Mouse (Mus musculus): ENCODE measurements at regions not wholly inside any gene's neighbourhood (a gene's known extent, or its start where the extent isn't known, plus 50 kb on each side); places are given as distances from the start of the nearest gene placed in this dataset.
A peak's percentile ranks its signal among the peaks of the same experiment; 100 is the strongest.

DNA sequence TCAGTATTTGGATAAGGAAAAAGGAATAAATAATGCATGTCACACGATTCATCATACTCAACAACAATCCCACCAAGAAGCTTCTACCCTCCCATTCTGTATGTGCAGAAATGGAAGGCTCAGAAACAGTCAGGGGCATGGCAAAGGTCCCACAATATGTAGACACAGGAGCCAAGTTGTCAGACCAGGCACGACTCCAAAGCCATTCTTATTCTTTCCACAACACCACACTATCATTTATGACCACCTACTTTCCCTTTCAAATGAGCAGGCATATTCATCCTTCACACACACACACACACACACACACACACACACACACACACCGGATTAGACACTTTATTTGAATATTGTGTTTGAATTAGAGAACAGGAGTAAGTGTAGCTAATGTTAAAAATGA is 232.0 kb downstream of the Rab28 start:
- DNase-seq (ENCODE audit: low read depth), result no peak

DNA sequence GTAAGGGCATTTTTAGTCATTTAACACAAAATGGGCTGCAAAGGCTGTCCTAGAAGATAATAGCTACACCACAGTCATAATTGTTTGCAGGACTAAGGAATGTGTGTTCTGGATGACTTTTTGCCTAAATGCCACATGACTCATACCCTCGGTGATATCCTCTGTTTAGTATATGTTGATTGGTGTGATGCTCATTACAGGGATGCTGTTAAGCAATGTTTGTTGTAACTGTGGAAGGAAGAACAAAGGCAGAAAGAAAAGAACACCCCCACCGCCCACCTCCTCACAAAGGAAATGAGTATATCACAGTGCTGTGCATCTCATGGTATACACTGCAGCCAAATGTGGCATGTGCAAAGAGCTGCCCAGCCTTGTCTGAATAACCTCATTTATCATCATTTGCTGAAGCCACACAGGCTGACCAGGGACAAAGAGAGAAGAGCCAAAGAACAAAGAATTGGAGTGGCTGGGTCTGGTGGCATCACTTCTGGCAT is 262.4 kb downstream of the Rab28 start:
- DNase-seq (ENCODE audit: low read depth), result no peak

GRCm38 (mm10) chr5:41441081-41441480 is 266.9 kb downstream of the Rab28 start:
- DNase-seq (ENCODE audit: low read depth), result no peak

GRCm38 (mm10) chr5:41419121-41419874 is 288.7 kb downstream of the Rab28 start:
- no peak for DNase-seq (ENCODE audit: low read depth)

GRCm38 (mm10) chr5:41409070-41409668 is 298.8 kb downstream of the Rab28 start:
- no peak for DNase-seq (ENCODE audit: low read depth)

GRCm38 (mm10) chr5:41392802-41393234 is 315.1 kb downstream of the Rab28 start:
- no peak for DNase-seq (ENCODE audit: low read depth)

DNA sequence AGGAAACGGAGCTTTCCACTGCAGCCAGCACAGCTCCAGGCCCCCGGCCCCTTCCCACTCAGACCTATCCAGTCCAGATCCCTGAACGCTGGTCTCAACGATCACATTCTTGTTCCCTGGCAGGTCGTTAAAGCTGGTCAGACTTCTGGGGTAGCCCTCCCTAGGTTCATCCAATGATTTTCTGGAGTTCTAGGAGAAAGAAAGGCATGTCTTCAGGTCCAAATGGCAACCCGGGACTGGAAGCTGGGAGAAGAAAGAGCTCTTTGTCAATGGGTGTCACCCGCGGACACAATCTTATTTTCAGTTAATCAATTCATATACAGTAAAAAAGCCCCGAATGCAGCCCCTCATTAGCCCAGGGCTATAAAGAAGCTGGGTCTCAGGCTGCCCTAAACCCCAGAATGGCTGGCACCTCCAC is 315.8 kb downstream of the Rab28 start:
- no peak for DNase-seq (ENCODE audit: low read depth)

- no peak for DNase-seq (ENCODE audit: low read depth)
Measured at GRCm38 (mm10) chr5:41373409-41373808, 334.5 kb downstream of the Rab28 start.

- DNase-seq (ENCODE audit: low read depth), result no peak
Measured at GRCm38 (mm10) chr5:41371461-41371860, 336.5 kb downstream of the Rab28 start.

- no peak for DNase-seq (ENCODE audit: low read depth)
Measured at GRCm38 (mm10) chr5:41370356-41370755, 337.6 kb downstream of the Rab28 start.

- DNase-seq (ENCODE audit: low read depth), result no peak
Measured at GRCm38 (mm10) chr5:41369907-41370306, 338.1 kb downstream of the Rab28 start.

DNA sequence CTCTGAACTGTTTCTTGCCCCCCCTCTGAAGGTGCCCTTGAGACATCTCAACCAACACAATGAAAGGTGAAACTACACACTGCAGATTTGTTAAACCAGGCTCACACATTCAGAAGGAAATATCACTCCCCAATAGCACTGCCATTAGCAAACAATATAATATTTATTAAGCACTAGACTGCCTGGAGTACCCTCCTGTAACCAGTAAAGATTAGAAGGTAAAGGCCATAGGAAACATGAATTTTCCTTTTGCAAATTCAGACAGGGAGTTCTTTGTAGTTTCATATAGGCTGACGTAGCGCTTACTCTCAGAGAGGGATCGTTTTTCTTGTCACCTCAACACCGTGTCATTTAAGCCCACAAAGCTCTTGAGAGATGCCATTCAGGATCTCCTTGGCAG is 342.1 kb downstream of the Rab28 start:
- DNase-seq (ENCODE audit: low read depth), result no peak

- DNase-seq (ENCODE audit: low read depth), result no peak
Measured at GRCm38 (mm10) chr5:41348410-41348821, 359.5 kb downstream of the Rab28 start.

DNA sequence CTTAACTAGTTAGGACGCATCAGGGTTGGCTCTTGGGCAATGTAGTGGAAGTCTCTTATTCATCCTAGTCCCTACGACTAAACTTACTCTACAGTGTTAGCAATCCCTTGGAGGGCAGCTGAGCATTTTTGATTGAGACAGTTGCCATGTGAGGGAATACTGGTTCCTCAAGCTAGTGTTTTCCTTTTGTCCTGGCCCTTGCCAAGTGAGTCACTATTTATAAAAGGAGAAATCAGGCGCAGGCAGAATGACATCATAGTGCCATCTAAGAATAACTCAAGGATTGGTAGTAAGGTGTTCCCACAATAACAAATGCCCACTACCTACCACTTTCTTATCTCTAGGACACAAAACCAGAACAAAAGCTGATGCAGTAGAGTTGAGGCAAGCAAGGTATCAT is 360.5 kb downstream of the Rab28 start:
- DNase-seq (ENCODE audit: low read depth), result no peak

DNA sequence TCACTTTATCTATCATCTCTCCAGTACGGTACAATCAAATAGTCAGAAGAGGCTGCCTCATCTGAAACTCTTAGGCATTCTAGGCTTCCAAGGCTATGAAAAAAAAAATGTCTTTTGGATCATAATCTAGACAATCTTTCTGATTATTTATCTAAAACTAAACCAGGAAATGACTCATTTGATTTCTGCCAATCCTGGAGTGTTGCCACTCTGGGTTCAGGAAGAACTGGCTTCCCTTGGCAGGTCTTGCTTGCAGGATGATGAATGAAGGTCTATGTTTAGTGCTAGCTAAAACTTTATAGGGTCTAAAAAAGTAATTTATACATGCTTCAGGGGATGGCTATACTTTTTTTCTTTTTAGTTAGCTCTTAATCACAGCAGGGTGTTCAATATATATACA is 367.4 kb downstream of the Rab28 start:
- DNase-seq (ENCODE audit: low read depth), result no peak

DNA sequence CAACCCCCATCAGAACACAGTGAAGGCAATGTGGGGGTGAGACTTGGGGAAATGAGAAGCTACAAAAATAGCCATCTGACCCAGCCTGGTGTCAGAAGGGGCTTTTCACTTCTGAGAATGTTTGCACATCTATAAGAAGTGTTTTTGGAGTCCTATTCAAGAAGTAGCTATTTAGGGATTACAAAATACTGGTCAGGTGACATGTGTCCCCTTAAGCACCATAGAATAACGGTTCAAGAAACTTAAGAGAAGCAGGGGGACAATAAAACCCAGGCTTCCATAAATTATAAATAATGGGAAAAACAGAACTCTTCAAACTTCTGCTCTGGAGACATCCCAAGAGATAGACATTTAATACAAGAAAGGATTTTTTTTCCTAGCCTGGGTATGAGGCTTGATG is 411.5 kb downstream of the Rab28 start:
- no peak for DNase-seq (ENCODE audit: low read depth)

DNA sequence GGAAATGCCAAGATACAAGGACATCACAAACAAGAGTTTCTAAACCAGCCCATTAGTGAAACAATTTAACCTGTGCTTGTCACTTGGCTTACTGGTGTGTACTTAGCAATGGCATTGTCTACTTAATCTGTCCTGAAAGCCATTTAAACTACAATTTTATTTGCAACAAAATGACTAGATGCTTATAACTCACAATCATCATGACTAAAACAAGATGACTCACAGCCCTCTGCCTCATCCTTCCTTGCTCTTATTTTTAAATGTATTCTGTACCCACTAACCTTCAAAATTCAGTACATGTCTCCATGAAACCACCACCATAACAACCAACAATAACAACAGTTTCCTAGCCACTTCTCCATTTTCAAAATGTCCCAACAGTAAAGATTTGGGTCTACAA is 441.2 kb downstream of the Rab28 start:
- no peak for DNase-seq (ENCODE audit: low read depth)

DNA sequence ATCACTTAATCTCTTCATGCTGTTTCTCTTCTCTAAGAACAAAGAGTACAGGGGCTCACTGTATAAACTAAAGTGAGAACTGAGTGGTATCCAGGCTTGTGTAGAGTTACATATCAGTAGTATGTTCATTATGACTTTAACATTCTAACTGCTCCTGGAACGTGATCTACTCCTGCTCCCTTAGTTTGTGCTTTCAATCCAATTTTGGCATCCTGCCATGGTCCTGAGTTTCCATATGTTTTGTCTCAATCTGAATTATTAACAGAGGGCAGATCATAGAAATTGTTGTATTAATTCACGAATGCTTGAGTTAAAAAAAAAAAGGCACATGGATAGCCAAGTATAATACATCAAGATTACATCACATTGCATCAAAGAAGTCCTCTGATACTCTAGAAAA is 441.6 kb downstream of the Rab28 start:
- DNase-seq (ENCODE audit: low read depth), result peak; percentile 6

DNA sequence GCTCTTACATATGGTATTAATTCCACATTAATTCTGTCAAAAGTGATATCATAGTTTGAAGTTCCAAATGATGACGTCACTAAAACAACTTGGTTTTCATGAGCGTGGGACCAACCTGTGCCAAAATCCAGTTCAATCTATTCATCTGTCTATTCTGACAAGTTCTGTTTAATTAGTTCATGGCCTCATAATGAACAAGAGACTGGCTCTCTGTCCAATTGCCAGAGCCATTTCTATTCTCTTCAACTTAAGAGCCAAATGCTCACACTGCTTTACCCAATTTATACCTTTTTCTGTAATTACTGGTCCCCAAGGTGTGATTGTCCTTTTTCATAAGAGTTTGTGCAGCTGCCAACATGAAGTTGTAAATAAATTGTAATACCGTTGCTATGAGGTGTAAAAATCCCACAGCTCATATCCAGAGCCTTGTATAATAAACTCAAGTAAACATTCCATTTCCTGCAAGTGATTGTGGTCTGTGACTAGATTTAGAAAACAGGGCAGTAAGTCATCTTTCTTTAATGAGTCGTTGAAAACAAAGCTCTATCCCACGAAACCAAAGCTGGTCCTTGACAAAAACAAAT is 446.2 kb downstream of the Rab28 start:
- DNase-seq (ENCODE audit: low read depth), result no peak

Data from NIH3T3 (cell line).